Mouse (Mus musculus): ENCODE measurements around the gene Pou4f1. TPM values are rescaled to one million over a fixed set of nuclear protein-coding genes. Genes with fewer than 3 reads are reported as not detected.
"Not testable (repeated sequence)": the region's sequence is repeated elsewhere in the genome, so short reads cannot be mapped to it uniquely, and the experiment has no call there.

Gene Pou4f1
- total RNA-seq (2021), result under 1 TPM; 0.10 to 0.23 TPM
- 0.16 and 0.37 TPM in 2 replicates for polyA plus RNA-seq (2012; rRNA removed)
- long read RNA-seq, result 0 reads

DNA sequence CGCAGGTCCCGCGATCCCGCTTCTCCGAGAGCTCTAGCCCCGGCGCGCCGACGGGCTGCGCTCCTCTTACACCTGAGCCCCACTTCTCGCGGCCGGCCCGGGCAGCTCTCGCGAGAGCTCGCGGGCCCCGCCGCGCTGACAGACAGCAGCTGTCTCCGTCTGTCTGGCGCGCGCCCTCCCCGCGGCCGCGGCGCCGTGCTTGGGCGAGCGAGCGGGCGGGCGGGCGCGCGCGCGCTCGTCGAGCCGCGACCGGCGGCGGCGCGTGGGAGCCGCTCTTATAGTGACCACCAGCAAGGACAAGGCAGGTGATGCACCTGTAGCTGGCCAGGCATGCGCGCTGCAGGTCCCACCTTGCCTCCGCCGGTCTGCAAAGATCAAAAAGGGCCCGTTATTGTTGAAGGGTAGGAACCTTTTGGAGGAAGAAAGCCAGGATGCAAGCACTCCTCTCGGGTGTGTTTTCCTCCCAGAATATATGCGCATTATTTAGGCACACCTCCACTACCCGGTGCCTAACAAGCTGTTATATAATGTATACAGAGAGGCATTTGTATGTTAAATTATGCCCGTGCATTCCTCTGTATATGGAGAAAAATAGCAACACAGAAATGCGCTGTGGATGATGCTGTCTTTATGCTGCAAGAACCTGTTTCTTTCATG lies at the start of gene Pou4f1:
TSS of gene Pou4f1 (minus strand) at position 34 of the 657 bp plus-strand sequence.
- DNase-seq, result peak; percentile 71

DNA sequence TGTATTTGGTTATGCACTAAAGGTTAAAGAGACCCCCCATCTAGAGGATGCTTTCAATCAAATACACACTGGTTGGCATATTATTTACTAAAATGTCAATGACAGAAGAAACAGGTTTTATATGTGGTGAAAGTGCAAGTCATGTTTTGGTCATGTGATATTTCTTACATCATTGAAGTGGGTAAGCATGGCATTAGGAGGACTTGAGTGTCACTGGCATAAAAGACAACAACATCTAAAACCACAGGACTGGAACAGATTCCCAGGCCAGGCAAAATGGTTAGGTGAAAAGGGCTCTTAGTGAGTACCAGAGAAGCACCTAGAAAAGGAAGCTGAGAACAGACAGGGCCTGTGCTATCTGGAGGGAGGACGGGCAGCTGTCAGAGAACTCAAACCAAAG lies 43.9 kb upstream of the Pou4f1 start:
- no peak for DNase-seq

DNA sequence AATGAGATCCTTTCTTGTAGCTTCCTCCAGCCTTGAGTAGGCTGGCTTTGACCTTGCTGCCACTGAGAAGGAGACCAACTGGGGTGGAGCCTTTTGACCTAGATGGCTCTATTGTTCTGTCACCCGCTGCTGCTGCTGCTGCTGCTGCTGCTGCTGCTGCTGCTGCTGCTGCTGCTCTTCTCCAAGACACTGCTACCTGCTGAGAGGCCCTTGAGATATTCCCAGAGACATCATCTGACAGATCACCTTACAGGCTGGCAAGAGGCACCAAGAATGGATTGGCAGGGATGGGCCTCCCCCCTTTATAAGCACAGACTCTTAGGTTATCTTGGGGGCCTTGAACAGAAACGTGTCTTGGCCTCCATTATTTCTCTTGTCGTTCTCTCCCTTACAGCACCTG lies 35.0 kb upstream of the Pou4f1 start:
- DNase-seq, result not testable (repeated sequence)

DNA sequence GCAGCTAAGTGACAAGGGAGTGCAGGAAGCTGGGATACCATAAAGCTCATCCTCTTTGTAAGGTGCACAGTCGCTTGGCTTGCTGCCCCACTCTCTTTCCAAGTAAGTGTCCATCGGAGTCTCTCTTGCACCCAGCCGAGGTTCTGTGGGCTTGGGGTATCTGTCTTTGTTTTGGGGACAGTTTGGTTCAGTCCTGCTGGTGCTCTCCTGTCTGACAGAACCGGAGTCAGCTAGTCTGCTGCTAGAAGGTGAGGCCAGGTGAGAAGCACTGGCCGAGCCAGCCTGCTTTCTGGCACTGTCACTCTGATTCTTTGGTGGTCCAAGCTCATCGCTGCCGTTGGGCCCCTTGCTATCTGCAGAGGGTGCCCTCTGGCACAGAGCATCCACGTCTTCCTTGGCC lies 12.0 kb upstream of the Pou4f1 start:
- DNase-seq, result no peak

DNA sequence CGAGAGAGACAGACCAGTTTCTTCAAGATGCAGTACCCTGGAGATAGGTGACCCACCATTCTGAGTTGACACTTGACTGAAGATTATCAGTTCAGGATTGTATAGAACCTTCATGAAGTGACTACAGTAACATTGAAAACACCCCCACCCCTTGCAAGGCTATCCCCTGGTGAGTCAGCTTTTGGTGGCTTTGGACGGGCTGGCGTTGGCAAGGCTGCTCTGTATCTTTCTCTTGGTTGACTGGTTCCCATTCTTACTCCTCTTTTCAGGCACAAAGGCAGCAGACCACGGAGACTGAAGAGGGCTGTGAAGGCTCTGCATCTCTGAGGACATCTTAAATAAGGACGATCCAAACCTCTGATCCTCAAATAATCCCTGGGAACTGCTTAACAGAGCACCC lies 10.8 kb upstream of the Pou4f1 start:
- DNase-seq, result no peak

DNA sequence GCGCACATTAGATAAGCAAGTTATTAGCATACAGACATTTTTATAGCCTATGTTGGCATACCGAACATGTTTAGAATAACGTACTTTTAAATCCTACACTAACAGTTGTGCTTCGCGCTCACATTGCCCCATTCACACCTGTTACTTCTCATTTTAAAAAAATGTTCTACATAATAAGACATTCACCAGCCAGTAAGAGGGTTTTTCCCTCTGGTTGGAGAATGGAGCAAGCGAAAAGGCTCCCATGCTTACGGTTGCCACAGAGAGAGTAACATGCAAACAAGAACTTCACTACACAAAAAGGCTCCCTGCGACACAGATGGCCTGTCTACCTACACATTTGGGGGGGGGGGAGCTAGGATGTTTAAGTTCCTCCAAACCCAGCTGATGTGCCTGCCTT lies 9.8 kb upstream of the Pou4f1 start:
- no peak for DNase-seq

DNA sequence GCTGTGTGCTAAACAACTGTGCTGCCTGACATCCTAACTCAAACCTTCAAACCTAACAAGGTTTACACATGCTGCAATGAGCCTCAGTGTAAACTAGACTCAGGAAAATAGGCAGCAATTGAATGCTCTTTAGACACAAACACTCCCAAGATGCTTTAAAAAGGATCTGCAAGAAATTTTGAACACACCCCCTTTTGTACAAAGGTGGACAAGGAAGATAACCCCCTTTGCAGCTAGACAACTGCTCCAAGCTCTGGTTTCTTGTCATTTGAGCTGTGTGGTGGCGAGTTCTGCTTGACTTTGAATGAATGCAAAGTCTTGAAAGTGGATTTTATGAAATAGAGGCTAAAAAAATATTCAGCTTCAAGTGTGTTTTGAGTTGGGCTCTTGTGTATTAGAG lies 7.6 kb upstream of the Pou4f1 start:
- no peak for DNase-seq

DNA sequence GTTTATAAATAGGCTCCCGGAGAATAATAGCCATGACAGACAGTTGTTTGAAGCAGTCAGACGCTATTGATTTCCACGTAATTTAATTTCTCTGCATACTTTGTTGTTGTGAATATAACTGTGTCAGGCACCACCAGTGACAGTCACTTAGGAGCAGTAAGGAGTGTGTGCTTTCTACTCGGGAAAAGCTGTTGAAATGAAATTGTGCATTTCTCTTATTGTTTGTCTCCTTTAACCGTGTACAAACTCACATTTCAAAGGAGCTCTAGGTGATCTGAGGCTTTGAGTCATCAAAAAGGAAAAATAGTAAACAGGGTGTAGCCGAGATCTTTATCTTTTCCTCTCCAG lies 798 bp upstream of the Pou4f1 start:
- no peak for DNase-seq

DNA sequence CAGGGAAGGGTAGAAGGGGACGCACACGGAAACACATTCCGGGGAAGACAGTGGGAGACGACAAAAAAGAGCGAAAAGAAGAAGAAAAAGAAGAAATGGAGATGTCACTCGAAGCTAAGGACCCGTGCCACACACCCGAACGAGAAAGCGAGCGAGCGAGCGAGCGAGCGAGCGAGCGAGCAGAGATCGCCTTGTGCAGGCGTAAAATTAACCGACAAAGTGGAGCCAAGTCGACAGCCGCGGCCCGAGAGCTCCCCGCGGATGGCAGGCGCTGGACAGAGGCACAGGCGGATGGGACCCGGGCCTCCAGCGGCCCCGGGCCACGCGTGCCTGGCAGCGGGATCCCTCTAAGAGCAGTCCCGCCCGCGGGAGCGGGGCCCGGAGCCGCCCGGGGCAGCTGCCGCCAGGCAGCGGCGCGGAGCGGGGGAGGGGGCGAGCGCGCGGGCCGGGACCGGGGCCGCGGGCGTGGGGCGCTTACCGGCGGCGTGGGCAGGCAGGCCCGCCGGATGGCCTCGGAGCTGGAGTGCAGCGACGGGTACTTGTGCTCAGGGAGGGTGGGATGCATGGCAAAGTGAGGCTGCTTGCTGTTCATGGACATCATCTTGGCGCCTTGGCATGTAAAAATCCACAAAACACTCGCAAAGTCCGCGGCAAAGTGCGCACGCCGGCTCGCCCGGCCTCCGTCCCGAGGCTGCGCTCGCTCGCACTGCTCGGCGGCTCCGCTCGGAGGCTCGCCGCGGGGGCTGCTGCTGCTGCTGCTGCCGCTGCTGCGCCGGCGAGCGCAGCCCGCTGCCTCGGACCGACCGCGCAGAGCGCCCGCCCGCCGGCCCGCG lies 450 bp downstream of the Pou4f1 start:
- DNase-seq, result peak; percentile 38

DNA sequence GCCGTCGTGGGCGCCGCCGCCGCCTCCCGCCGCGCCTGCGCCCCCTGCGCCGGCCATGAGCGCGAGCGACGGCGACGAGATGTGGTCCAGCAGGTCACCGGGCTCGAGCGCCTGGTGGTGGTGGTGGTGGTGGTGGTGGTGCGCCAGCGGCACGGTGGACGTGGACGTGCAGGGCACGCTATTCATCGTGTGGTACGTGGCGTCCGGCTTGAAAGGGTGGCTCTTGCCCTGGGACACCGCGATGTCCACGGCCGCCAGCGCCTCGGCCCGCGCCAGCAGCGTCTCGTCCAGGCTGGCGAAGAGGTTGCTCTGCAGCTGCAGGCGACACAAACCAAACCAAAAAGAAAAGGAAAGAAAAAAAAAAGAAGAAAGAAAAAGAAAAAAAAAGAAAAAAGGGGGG lies 1.2 kb downstream of the Pou4f1 start:
- no peak for DNase-seq

DNA sequence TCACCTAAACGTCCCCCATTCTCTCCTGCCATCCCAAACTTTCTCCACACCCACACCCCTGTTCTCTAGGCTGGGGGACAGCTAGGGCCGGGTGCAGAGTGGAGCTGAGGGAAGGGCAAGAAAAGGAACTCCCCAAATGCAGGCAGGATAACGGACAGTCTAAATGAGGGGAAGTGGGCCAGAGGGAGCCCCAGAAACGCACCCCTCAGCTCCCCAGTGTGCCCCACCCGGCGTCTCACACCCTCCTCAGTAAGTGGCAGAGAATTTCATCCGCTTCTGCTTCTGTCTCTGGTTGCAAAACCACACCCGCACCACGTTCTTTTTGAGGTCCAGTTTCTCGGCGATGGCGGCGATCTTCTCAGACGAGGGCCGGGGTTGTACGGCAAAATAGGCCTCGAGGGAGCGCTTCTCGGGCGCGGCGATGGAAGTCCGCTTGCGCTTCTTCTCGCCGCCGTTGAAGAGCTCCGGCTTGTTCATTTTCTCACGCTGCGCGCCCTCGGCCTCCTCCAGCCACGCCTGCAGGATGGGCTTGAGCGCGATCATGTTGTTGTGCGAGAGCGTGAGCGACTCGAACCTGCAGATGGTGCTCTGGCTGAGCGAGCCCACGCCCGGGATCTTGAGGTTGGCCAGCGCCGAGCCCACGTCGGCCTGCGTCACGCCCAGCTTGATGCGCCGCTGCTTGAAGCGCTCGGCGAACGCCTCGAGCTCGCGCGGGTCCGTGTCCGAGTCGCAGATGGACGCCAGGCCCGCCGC lies 2.1 kb downstream of the Pou4f1 start:
- peak; percentile 14 for DNase-seq

DNA sequence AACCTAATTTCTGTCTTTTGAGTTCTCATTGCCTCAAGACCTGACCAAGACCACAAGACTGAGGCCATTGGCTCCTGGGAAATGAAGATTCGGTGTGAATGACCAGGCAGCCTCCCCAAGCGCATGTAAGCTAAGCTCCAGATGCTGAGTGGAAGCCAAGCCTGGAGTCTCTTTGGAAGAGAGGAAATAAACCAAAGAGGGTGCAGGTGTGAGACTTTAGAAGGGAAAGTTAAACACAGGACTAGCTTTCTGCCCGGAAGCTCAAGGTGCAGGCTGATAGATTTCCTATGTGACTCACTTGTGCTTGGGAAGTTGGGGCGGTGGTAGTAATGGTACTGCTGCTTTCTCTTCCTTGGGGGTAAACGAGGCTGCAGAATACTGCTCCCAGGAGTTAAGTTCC lies 3.0 kb downstream of the Pou4f1 start:
- no peak for DNase-seq

DNA sequence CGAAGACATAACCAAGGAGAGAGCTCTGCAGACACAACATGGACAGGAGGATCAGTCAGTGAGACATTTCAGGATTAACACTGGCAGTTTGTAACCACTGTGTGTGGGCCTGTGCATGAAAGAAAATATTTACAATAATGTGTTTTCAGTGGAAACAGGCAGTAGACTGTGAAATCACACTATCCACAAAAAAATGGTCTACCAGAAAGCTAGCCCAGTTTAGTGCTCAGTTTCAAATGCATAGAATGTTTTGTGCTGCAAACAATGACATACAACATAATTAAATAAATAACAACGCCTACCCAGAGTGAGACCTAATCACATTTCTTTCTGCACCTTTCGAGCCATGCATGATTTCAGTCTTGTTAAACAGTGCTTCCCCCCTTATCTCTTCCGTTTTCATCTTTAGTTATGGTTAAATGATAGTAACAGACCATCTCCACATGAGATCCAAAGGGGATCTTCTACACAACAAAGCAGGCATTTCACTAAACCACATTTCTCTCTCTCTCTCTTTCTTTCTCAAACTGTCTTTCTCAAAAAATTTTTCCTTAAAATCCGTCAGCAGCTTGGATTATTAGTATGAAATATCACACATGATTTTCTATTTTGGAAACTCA lies 4.1 kb downstream of the Pou4f1 start:
- DNase-seq, result no peak

DNA sequence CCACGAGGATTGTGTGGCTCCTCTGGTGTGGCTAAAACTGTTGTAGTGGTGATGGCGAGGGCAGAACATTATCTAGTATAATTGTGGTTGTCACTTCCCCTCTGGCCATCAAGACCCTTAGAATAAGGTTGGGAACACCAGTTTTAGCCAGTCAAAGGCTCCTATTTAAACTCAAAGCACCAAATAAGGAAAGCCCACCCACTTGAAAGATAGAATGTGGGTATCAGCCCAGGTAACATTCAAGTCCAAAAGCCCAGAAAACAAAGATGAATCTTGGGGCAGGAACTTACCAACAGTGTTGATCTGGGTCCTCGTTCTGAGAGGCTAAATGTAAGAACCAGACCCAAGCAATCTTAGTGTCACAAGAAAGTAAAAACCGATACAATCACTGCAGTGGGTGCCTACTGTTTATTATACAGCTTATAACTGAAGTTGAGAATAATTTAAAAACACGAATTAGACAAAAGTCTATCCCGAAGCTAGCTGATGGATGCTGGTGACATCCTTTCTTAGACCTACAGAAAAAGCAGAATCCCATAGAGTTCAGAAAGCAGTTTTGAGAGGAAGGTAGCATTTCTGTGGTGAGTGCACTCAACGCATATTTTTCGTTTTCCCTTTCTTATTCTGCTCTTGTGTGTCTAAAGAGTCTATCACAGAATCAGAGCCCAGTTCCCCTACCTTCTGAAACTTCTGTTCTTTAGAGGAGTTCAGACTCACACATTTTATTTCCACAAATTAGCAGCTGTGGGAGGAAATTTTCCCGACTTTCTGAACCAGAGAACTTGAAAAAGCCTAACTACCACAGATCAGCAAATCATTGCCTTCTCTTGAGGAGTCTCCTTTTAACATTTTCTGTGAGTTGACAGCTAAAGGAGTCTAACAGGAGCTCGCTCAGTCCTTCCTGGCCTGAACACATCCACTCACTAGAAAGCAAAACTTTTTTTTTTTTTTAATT lies 6.2 kb downstream of the Pou4f1 start:
- no peak for DNase-seq

DNA sequence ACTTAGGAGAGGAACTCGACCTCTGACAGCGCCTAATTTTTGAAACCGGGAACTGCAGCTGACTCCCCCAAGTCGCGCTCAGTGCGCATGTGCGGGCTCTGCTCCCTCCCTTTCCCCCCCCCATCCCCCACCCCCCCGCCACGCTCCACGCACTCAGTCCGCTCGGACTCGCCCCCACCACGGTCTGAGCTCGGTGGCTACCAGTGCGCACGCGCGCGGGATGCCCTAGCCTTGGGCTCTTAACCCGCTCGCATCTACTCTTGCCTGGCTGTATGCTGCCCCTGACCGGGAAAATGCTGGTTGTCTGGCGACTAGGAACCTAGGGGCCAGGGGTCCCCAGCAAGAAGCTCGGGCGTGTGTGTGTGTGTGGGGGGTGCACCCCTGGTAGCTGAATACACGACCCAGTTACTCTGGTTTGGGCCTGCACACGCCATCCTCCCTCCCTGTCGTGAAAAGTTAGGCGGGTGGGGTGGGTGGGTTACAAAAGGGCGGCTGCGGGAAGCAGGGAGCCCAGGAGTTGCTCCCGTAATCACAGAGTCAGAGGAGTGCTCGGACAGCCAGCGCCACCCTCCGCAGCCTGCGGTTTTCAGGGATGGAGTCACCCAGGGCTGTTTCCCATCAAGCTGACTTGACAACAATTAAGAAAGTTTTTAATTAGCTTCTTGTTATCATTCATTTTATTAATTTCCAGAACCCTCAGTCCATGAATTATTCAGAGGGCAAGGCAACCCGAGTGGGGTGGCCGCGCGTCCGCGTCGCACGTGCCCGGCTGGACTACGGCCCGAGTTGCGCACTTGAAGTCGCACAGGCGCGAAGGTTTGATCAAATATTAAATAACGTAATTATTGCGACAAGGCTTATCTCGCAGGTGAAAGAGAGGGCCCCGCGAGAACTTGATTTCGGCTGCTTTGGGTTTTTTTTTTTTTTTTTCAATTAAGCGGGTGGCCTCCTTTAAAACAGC lies 7.2 kb downstream of the Pou4f1 start:
- no peak for DNase-seq

DNA sequence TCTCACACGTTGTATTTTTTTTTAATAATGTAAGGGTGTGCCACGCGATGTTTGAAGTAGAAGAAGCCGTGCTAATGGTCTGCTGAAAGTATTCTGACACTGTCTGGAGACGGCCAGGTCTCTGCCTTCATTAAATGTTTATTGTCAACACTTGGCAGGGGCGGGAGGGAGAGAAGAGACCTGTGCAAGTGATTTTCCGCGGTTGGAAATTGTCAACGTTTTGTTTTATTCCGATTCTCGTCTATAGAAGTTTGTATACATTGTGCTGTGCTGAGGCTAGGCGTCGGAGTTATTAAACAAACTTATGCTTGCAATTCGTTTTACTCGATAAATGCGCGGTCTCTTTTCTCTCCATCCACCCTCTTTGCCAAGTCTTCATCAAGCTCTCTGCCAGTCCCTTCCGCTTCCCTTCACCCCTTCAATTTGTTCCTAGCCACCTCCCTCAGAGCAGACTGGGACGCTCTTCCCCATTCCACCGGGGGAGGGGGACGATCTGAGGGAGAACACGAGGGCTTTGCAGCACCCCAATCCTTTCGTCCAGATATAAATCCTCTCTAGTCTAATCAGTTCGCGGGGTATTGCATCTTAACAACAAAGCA lies 8.2 kb downstream of the Pou4f1 start:
- no peak for DNase-seq

DNA sequence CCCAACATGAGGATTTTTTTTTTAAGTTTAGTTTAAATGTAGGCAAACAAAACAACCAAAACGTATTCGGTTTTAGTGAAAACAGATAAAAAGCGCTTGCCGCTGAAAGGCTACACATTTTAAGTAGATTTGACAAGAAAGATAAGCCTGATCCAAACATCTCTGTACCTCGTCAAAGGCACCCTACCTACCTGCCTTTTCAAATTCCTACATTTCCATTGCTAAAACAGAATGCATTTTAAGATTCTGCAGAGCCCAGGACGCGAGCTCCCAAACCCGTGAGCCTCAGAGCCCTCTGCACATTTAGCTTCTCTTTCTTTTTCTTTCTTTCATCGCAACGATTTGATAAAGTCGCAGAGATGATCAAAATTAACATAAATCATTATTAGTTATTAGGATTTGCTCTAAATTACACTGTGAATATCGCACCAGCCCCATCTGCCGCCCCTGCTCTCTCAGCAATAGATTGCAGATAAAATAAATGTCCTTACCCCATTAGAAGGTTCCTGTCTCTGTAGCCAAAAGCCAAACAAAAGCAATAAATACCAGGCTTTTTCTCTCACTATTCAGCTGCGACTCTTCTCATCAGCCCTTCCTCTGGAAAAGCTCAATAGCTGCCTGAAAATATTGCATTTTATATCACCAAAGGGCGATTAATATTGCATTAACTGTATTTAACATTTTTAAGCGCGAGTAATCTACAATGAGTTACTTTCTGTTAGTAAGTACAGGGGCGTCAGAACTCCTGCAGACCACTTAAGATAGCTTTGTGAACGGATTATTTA lies 8.9 kb downstream of the Pou4f1 start:
- DNase-seq, result no peak

DNA sequence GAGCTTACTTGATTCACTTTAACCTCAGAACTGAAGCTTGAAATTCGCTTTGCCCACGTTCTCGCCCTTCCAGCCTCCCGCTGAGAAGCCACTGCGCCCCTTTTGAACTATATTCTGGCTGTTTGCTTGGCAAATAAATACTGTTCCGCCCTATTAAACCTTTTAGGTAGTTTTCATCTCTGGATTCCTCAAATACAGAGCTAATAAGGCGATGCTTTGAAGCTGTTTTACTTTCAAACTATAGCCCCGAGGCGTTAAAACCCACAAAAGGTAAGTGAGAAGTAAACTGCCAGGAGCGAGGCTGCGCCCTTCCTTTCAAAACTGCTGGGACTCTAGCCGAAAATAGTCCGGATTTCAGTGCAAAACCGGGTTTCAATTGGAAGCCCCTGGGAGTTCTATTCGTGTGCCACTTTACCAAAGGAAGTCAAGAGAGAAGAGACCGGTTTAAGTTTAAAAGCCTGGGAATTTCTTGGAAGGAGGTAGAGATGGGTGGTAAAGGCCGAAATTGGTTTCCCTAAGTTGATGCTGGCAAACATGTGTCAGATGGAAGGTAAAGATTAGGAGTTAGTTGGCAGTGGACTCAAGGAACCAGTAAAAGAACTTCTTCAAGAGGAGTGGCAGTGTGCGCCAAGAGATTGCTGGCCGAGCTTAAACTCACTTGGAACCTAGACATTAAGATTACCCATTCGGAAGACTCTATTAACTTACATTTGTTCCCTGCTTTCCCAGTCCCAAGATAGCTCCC lies 9.7 kb downstream of the Pou4f1 start:
- no peak for DNase-seq
